Mouse (Mus musculus) MEL (cell line): ENCODE results near the gene Sirt3.

ENCODE experiments used
- CTCF ChIP-seq, 3 experiments: IDR thresholded peaks in 2 of 3; conservative IDR thresholded peaks in 1 of 3; 2 replicates each; pipeline ENCODE4 v1.5.1; 2011 to 2012; ENCODE audit warnings: low read length in 3 of 3, low read depth in 2 of 3, mild to moderate bottlenecking in 2 of 3, improper control_type of control experiment in 1 of 3, inconsistent platforms in 1 of 3, mixed read lengths in 1 of 3, moderate library complexity in 1 of 3; ENCODE audit not compliant: control insufficient read depth in 1 of 3, insufficient read depth in 1 of 3, poor library complexity in 1 of 3, severe bottlenecking in 1 of 3
- EP300 ChIP-seq, 2 experiments: IDR thresholded peaks; 2 replicates each; pipeline ENCODE4 v1.6.1; 2011; ENCODE audit warnings: improper control_type of control experiment in 2 of 2, low read length in 2 of 2, low read depth in 1 of 2, mild to moderate bottlenecking in 1 of 2
- GABPA ChIP-seq: IDR thresholded peaks from 2 replicates; pipeline ENCODE4 v1.6.1; 2012; ENCODE audit warnings: low read depth, mild to moderate bottlenecking, inconsistent platforms, low read length, improper control_type of control experiment, moderate library complexity
- GATA1 ChIP-seq: IDR thresholded peaks from 2 replicates; pipeline ENCODE4 v1.6.1; 2011; ENCODE audit warnings: low read depth, low read length, improper control_type of control experiment
- NELFE ChIP-seq: IDR thresholded peaks from 2 replicates; pipeline ENCODE4 v1.6.1; 2011; ENCODE audit warnings: low read depth, low read length, improper control_type of control experiment
- POLR2A ChIP-seq, 2 experiments: IDR thresholded peaks; 2 replicates each; pipeline ENCODE4 v1.6.1; 2011 to 2012; ENCODE audit warnings: low read length in 2 of 2, mild to moderate bottlenecking in 2 of 2, control low read depth in 1 of 2, improper control_type of control experiment in 1 of 2, low read depth in 1 of 2, moderate library complexity in 1 of 2; ENCODE audit not compliant: control insufficient read depth in 1 of 2, insufficient read depth in 1 of 2, poor library complexity in 1 of 2
- POLR2AphosphoS2 ChIP-seq: IDR thresholded peaks from 2 replicates; pipeline ENCODE4 v1.6.1; 2011; ENCODE audit warnings: low read length, improper control_type of control experiment
- SIN3A ChIP-seq: IDR thresholded peaks from 2 replicates; pipeline ENCODE4 v1.6.1; 2012; ENCODE audit warnings: low read length, improper control_type of control experiment, inconsistent platforms
- TAL1 ChIP-seq: IDR thresholded peaks from 2 replicates; pipeline ENCODE4 v1.6.1; 2012; ENCODE audit warnings: mild to moderate bottlenecking, inconsistent platforms, low read length, moderate library complexity, mixed read lengths
- TBP ChIP-seq: IDR thresholded peaks from 2 replicates; pipeline ENCODE4 v1.8.0; 2011; ENCODE audit warnings: low read depth, low read length, improper control_type of control experiment
- USF1 ChIP-seq: IDR thresholded peaks from 2 replicates; pipeline ENCODE4 v1.6.1; 2014; ENCODE audit warnings: low read depth, mild to moderate bottlenecking, inconsistent platforms, low read length, improper control_type of control experiment, moderate library complexity
- ZC3H11A ChIP-seq: IDR thresholded peaks from 2 replicates; pipeline ENCODE4 v1.6.1; 2012; ENCODE audit warnings: low read depth, mild to moderate bottlenecking, inconsistent platforms, low read length, improper control_type of control experiment

- no peak for TF ChIP-seq POLR2AphosphoS2
- no peak for TF ChIP-seq EP300 (IDR thresholded peaks at IDR 0.05; ENCODE audit: low read depth in 1 of 2, low read length in 2 of 2)
- no peak for TF ChIP-seq CTCF (IDR thresholded peaks at IDR 0.05 in 2 of 3, conservative IDR thresholded peaks at IDR 0.05 in 1 of 3; ENCODE audit: control insufficient read depth in 1 of 3, insufficient read depth in 1 of 3, low read depth in 2 of 3, low read length in 3 of 3, poor library complexity in 1 of 3, severe bottlenecking in 1 of 3)
- no peak for TF ChIP-seq POLR2A (IDR thresholded peaks at IDR 0.05; ENCODE audit: control insufficient read depth in 1 of 2, insufficient read depth in 1 of 2, low read depth in 1 of 2, low read length in 2 of 2, poor library complexity in 1 of 2)
- no peak for TF ChIP-seq USF1
- TF ChIP-seq TAL1 = no peak
- TF ChIP-seq NELFE = no peak
- TF ChIP-seq GABPA = no peak
- no peak for TF ChIP-seq GATA1
- no peak for TF ChIP-seq SIN3A
- no peak for TF ChIP-seq ZC3H11A
- no peak for TF ChIP-seq TBP
Measured at GRCm38 (mm10) chr7:140835758-140836087, 46.4 kb downstream of the Sirt3 start.
